Mouse (Mus musculus): ENCODE data around the gene Cd151.

The Cd151 gene

DNA sequence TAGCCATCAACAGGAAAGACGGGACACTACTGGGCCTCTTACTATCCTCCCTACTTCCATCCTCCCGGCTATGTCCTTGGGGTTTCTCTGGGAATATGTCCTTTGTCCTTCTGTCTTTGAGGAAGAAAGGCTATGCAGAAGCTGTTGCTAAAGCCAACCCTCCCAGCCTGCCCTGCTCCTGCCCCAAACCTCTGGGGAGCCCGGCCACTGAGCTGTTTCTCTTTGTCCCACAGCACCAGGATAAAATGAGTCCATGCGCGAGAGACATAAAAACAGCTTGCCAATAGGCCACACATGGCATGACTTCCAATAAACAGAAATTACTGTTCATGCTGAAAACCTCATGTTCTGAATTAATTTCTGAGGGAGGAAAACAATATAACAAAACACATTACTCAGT is 51.1 kb downstream of the Cd151 start:
- H3K9me3 ChIP-seq (ENCODE audit: low read length), result no peaks in the 10 kb centered on the region
- H3K4me3 ChIP-seq (replicated peaks; ENCODE audit: low read length), result no peak overlapping the region
- peaks cover 64% of the 10 kb centered on the region for H3K36me3 ChIP-seq (ENCODE audit: insufficient read depth, low read length)
- H3K27me3 ChIP-seq (ENCODE audit: insufficient read depth, low read length), result no peaks in the 10 kb centered on the region
- H3K4me1 ChIP-seq (replicated peaks; ENCODE audit: low read depth, low read length), result peaks cover 7% of the 10 kb centered on the region
- no peak for TF ChIP-seq CTCF (conservative IDR thresholded peaks at IDR 0.05; ENCODE audit: low read length)
- no peak for TF ChIP-seq POU5F1 (IDR thresholded peaks at IDR 0.05; ENCODE audit: borderline replicate concordance, low read length)
- TF ChIP-seq NANOG (IDR thresholded peaks at IDR 0.05; ENCODE audit: borderline replicate concordance, low read length), result no peak

DNA sequence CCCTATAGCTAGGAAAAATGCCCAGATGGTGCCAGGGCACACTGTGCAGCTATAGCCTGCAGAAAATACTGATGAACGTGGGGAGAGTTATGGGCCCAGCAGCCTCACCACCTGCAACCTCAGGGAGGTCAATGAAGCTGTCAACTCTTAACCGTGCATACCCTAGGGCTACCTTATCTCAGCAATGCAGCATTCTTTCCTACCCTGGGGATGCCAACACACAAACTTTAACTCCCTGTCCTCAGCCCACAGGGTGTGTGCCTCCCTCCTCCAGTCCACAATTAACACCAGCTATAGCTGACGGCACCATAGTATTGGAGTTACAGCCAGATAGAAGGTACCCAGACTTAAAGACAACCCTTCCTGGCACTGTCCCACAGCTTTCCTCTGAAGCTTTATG is 51.7 kb downstream of the Cd151 start:
- H3K27me3 ChIP-seq (ENCODE audit: insufficient read depth, low read length), result no peaks in the 10 kb centered on the region
- H3K36me3 ChIP-seq (ENCODE audit: insufficient read depth, low read length), result peaks cover 58% of the 10 kb centered on the region
- H3K9me3 ChIP-seq (ENCODE audit: low read length), result no peaks in the 10 kb centered on the region
- no peak overlapping the region for H3K4me3 ChIP-seq (replicated peaks; ENCODE audit: low read length)
- TF ChIP-seq CTCF (conservative IDR thresholded peaks at IDR 0.05; ENCODE audit: low read length), result no peak
- TF ChIP-seq NANOG (IDR thresholded peaks at IDR 0.05; ENCODE audit: borderline replicate concordance, low read length), result no peak
- TF ChIP-seq POU5F1 (IDR thresholded peaks at IDR 0.05; ENCODE audit: borderline replicate concordance, low read length), result no peak
- H3K4me1 ChIP-seq (replicated peaks; ENCODE audit: low read depth, low read length), result 0 out of 2 replicates have a peak, but pooled peaks cover 3% of the 10 kb centered on the region

DNA sequence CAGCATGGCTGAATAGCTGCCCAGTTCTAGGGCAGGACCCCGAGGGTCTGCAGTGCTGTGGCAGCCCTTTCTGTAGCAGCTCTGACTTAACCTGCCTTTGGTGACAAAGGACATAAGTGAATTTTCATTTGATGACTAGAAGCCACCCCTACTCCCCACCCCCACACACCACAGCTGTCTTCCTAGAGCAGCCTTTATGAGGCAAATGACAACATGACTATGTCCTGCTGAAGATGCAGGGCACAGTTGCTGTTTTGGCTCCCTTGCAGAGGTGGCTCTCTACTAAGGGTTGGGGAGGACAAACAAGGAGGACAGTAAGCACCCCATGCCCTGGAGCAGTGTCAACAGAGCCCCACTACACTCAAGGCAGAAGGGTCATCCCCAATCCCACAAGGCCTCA is 52.6 kb downstream of the Cd151 start:
- TF ChIP-seq CTCF (conservative IDR thresholded peaks at IDR 0.05; ENCODE audit: low read length), result no peak
- TF ChIP-seq NANOG (IDR thresholded peaks at IDR 0.05; ENCODE audit: borderline replicate concordance, low read length), result no peak
- no peak for TF ChIP-seq POU5F1 (IDR thresholded peaks at IDR 0.05; ENCODE audit: borderline replicate concordance, low read length)
- 0 out of 2 replicates have a peak, but pooled peaks cover 3% of the 10 kb centered on the region for H3K4me1 ChIP-seq (replicated peaks; ENCODE audit: low read depth, low read length)
- no peak overlapping the region for H3K4me3 ChIP-seq (replicated peaks; ENCODE audit: low read length)
- H3K9me3 ChIP-seq (ENCODE audit: low read length), result no peaks in the 10 kb centered on the region
- H3K36me3 ChIP-seq (ENCODE audit: insufficient read depth, low read length), result peaks cover 57% of the 10 kb centered on the region
- H3K27me3 ChIP-seq (ENCODE audit: insufficient read depth, low read length), result no peaks in the 10 kb centered on the region

All from E14TG2a.4 (cell line).